Mouse (Mus musculus): ENCODE measurements around the gene Rsph14. TPM values are rescaled to one million over a fixed set of nuclear protein-coding genes. Genes with fewer than 3 reads are reported as not detected.

Rsph14 gene
- polyA plus RNA-seq, 1 experiment: not detected

DNA sequence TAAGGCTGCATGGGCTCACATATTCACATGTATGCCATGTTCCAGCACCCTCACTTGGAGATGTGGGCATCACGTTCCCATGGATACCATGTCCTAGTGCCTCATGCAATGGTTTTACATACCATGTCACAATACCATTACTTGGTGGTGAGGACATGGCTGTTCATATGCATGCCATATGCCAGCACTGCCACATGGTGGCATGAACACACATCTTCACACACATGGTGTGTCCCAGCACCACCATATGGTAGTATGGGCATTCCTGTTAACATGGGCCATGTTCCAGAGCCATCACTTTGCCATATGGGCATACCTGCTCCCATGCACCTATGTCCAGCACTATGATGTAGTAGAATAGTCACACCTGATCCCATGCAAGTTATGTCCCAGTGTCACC is 91.6 kb downstream of the Rsph14 start:
- no peak for TF ChIP-seq POLR2A (IDR thresholded peaks at IDR 0.05; ENCODE audit: borderline replicate concordance, low read depth, low read length)
- TF ChIP-seq CTCF (IDR thresholded peaks at IDR 0.05; ENCODE audit: low read depth, low read length): no peak
- no peaks in the 10 kb centered on the region for H3K4me1 ChIP-seq (ENCODE audit: control insufficient read depth, insufficient read depth, low read length)
- no peak overlapping the region for H3K27ac ChIP-seq (ENCODE audit: insufficient read depth, low read depth, low read length)
- no peak overlapping the region for H3K4me3 ChIP-seq (ENCODE audit: insufficient read depth, low read length)

DNA sequence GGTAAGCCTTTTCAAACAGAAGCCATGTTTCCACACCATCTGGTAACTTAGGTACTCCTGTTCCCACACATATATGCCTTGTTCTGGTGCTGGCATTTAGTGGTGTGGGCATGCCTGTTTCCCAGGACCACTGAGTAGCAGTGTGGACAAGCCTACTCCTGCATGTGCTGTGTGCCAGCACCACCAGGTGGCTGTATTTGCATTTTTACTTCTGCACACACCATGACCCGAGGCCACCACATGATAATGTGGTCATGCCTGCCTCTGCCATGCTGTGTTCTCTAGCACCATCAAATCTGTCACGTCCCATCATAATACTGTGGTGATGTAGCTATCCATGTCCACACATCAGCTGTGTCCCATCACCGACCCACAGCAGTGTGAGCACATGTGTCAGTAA is 93.1 kb downstream of the Rsph14 start:
- Histone ChIP-seq H3K4me3 (ENCODE audit: insufficient read depth, low read length) (no peak overlapping the region), H3K27ac (ENCODE audit: insufficient read depth, low read depth, low read length) (no peak overlapping the region), H3K4me1 (ENCODE audit: control insufficient read depth, insufficient read depth, low read length) (no peaks in the 10 kb centered on the region)
- TF ChIP-seq CTCF (IDR thresholded peaks at IDR 0.05; ENCODE audit: low read depth, low read length): no peak
- TF ChIP-seq POLR2A (IDR thresholded peaks at IDR 0.05; ENCODE audit: borderline replicate concordance, low read depth, low read length): no peak

DNA sequence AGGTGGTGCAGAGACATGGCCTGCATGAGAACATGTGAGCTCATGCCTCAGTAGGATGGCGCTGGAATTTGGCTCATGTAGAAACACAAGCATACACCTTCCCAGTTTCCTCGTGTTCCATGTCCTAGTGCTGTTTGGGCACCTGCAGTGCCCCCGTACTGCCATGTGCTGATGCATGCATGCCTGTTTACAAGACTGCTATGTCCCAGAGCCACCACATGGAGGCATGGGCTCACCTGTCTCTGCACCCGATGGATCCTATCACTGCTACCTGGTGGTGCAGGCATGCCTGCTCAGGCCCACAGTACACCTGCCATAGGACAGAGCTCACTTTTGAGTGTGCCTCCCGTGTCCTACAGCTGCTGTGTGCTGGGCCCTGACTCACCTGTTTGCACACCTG is 94.0 kb downstream of the Rsph14 start:
- Histone ChIP-seq H3K27ac (ENCODE audit: insufficient read depth, low read depth, low read length) (no peak overlapping the region), H3K4me3 (ENCODE audit: insufficient read depth, low read length) (no peak overlapping the region), H3K4me1 (ENCODE audit: control insufficient read depth, insufficient read depth, low read length) (no peaks in the 10 kb centered on the region)
- no peak for TF ChIP-seq POLR2A (IDR thresholded peaks at IDR 0.05; ENCODE audit: borderline replicate concordance, low read depth, low read length)
- TF ChIP-seq CTCF (IDR thresholded peaks at IDR 0.05; ENCODE audit: low read depth, low read length): no peak

DNA sequence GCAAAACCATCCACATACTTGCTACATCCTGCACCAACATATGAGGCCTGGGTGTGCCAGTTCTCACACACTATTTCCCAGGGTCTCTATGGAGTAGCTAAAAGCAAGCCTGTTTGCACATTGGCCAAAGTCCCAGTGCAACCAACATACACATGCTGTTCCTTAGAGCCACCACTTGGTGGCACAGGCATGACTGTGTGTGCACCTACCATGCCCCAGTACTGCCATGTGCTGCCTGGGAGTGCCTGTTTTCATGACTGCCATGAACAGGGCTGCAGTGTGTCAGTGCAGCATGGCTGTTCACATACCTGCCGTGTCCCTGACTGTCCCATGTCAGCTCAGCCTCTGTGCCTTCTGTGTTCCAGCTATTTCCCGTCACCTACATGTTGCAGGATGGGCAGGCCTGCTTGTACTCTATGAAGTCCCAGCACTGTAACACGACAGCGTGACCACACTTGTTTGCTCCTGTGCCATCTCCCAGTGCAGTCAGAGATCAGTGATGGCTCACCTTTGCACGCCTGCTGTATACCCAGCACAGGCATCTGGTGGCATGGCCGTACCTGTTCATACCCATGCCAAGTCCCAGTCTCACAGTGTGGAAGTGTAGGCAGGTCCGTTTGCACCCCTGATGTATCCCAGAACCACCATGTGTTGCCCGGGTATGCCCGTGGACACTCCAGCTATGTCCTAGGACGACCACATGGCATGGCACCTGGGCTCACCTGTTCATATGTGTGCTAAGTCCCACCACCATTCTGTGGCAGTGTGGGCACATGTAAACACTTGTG is 95.2 kb downstream of the Rsph14 start:
- TF ChIP-seq CTCF (IDR thresholded peaks at IDR 0.05; ENCODE audit: low read depth, low read length): no peak
- TF ChIP-seq POLR2A (IDR thresholded peaks at IDR 0.05; ENCODE audit: borderline replicate concordance, low read depth, low read length): no peak
- no peaks in the 10 kb centered on the region for H3K4me1 ChIP-seq (ENCODE audit: control insufficient read depth, insufficient read depth, low read length)
- H3K27ac ChIP-seq (ENCODE audit: insufficient read depth, low read depth, low read length): no peak overlapping the region
- H3K4me3 ChIP-seq (ENCODE audit: insufficient read depth, low read length): no peak overlapping the region

DNA sequence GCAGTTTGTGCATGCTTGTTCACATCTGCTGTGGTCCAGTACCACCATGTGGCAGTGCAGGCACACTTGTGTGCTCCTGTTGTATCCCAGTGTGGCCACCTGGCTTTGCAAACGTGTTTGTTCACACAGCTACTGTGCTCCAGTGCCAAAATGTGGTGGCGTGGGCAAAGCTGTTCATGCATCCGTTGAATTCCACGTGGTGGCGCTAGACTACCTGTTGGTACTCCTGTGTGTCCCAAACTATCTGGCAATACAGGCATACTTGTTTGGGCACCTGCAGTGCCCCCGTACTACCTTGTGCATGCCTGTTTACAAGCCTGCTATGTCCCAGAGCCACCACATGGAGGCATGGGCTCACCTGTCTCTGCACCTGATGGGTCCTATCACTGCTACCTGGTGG is 97.4 kb downstream of the Rsph14 start:
- TF ChIP-seq POLR2A (IDR thresholded peaks at IDR 0.05; ENCODE audit: borderline replicate concordance, low read depth, low read length): no peak
- no peak for TF ChIP-seq CTCF (IDR thresholded peaks at IDR 0.05; ENCODE audit: low read depth, low read length)
- Histone ChIP-seq H3K27ac (ENCODE audit: insufficient read depth, low read depth, low read length) (no peak overlapping the region), H3K4me3 (ENCODE audit: insufficient read depth, low read length) (no peak overlapping the region), H3K4me1 (ENCODE audit: control insufficient read depth, insufficient read depth, low read length) (no peaks in the 10 kb centered on the region)

DNA sequence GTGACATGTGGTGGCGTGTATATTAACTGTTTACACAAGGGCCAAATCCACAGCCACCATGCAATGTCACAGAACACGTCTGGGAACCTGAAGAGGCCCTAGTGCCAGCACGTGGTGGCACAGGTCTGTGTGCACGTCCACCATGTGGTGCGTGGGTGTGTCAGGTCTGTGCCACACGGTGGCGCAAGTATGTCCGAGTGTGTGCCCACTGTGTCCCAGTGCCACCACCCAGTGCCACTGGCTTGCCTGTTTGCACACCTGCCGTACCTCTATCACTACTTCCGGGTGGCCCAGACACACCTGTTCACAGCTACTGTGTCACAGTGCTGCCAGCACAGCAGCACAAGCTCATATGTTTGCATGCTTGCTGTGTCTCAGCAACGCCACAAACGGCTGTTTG is 97.9 kb downstream of the Rsph14 start:
- TF ChIP-seq CTCF (IDR thresholded peaks at IDR 0.05; ENCODE audit: low read depth, low read length): no peak
- no peak for TF ChIP-seq POLR2A (IDR thresholded peaks at IDR 0.05; ENCODE audit: borderline replicate concordance, low read depth, low read length)
- no peak overlapping the region for H3K4me3 ChIP-seq (ENCODE audit: insufficient read depth, low read length)
- no peak overlapping the region for H3K27ac ChIP-seq (ENCODE audit: insufficient read depth, low read depth, low read length)
- no peaks in the 10 kb centered on the region for H3K4me1 ChIP-seq (ENCODE audit: control insufficient read depth, insufficient read depth, low read length)

DNA sequence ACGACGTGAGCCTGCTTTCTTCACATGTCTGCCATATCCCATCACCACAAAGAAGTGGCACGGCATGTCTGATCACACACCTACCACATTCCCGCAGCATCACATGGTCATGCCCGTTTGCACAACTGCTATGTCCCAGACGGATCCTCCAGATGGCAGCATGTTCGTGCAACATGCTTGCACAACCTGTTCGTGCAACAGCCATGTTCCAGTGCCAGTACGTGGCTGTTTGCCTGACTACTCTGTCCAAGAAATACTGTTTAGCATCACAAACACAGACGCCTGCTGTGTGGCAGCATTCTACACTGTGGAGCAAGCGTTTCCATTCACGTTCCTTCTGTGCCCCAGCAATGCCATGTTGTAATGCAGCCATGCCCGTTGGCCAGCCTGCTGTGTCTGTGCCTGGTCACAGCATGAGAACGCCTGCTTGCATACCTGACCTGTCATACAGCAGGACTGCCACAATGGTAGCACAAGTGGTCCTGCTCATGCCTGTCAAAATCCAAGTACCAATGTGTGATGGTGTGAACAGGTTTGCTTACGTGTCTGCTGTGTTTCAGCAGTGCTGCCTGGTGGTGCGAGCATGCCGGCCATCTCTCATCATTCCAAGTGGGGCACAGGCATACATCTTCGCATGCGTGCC is 98.7 kb downstream of the Rsph14 start:
- H3K4me1 ChIP-seq (ENCODE audit: control insufficient read depth, insufficient read depth, low read length): no peaks in the 10 kb centered on the region
- TF ChIP-seq POLR2A (IDR thresholded peaks at IDR 0.05; ENCODE audit: borderline replicate concordance, low read depth, low read length) (no peak), CTCF (IDR thresholded peaks at IDR 0.05; ENCODE audit: low read depth, low read length) (no peak)
- H3K27ac ChIP-seq (ENCODE audit: insufficient read depth, low read depth, low read length): no peak overlapping the region
- no peak overlapping the region for H3K4me3 ChIP-seq (ENCODE audit: insufficient read depth, low read length)

DNA sequence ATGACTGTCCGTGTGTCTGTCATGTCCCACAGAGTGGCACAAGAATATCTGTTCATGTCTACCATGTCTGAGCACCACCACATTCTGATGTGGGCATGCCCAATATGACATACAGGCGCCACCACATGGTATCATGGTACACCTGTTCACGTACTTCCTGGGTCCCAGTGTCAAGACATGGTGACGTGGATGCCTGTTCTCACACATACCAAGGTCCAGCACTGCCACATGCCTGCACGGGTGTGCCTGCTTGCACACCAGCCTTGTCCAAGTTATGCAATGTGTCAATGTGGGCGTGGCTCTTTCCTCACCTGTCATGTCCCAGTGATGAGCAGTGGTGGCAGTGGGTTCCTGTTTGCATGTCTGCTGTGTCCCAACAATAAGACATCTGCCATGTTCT is 99.9 kb downstream of the Rsph14 start:
- no peak for TF ChIP-seq CTCF (IDR thresholded peaks at IDR 0.05; ENCODE audit: low read depth, low read length)
- no peak for TF ChIP-seq POLR2A (IDR thresholded peaks at IDR 0.05; ENCODE audit: borderline replicate concordance, low read depth, low read length)
- no peak overlapping the region for H3K27ac ChIP-seq (ENCODE audit: insufficient read depth, low read depth, low read length)
- H3K4me1 ChIP-seq (ENCODE audit: control insufficient read depth, insufficient read depth, low read length): no peaks in the 10 kb centered on the region
- no peak overlapping the region for H3K4me3 ChIP-seq (ENCODE audit: insufficient read depth, low read length)

DNA sequence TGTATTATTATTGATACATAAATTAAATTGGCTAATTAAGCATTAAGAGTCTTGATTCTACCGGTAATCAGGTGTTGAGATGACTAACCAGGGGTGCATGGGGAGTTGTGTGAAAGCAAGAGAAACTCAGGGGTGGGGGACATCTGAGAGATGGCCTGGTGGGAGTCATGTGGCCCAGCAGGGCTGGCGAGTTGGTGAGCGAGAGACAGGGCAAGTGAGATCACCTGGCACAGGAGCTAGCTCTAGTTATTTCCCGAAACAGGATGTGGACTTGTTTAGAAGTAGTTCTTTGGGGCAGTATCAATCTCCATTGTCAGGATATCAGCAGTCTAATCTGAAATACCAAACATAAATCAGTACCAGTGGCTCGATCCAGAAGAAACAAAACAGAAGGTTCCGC is 100.8 kb downstream of the Rsph14 start:
- TF ChIP-seq POLR2A (IDR thresholded peaks at IDR 0.05; ENCODE audit: borderline replicate concordance, low read depth, low read length) (no peak), CTCF (IDR thresholded peaks at IDR 0.05; ENCODE audit: low read depth, low read length) (no peak)
- no peaks in the 10 kb centered on the region for H3K4me1 ChIP-seq (ENCODE audit: control insufficient read depth, insufficient read depth, low read length)
- H3K27ac ChIP-seq (ENCODE audit: insufficient read depth, low read depth, low read length): no peak overlapping the region
- H3K4me3 ChIP-seq (ENCODE audit: insufficient read depth, low read length): no peak overlapping the region

DNA sequence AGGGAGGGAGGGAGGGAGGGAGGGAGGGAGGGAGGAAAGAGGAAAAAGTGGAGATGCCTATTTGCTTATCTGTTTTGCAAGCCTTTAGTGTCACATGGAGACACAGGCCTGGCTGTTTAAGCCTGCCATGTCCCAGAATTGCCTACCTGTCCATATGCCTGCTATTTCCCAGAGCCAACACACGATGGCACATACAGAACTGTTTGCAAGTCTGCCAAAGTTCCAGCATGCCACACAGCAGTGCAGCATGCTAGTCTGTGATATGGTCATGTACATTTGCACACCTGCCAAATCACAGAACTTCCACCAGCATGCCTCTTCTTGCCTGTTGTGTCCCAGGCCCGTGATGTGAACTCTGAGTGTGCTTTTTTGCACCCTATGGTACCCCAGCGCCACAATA is 101.8 kb downstream of the Rsph14 start:
- H3K27ac ChIP-seq (ENCODE audit: insufficient read depth, low read depth, low read length): no peak overlapping the region
- no peak for TF ChIP-seq POLR2A (IDR thresholded peaks at IDR 0.05; ENCODE audit: borderline replicate concordance, low read depth, low read length)
- TF ChIP-seq CTCF (IDR thresholded peaks at IDR 0.05; ENCODE audit: low read depth, low read length): no peak
- no peaks in the 10 kb centered on the region for H3K4me1 ChIP-seq (ENCODE audit: control insufficient read depth, insufficient read depth, low read length)
- no peak overlapping the region for H3K4me3 ChIP-seq (ENCODE audit: insufficient read depth, low read length)

Data from bone marrow macrophage, adult 2 months (primary cell).